In the genomic region with DNA sequence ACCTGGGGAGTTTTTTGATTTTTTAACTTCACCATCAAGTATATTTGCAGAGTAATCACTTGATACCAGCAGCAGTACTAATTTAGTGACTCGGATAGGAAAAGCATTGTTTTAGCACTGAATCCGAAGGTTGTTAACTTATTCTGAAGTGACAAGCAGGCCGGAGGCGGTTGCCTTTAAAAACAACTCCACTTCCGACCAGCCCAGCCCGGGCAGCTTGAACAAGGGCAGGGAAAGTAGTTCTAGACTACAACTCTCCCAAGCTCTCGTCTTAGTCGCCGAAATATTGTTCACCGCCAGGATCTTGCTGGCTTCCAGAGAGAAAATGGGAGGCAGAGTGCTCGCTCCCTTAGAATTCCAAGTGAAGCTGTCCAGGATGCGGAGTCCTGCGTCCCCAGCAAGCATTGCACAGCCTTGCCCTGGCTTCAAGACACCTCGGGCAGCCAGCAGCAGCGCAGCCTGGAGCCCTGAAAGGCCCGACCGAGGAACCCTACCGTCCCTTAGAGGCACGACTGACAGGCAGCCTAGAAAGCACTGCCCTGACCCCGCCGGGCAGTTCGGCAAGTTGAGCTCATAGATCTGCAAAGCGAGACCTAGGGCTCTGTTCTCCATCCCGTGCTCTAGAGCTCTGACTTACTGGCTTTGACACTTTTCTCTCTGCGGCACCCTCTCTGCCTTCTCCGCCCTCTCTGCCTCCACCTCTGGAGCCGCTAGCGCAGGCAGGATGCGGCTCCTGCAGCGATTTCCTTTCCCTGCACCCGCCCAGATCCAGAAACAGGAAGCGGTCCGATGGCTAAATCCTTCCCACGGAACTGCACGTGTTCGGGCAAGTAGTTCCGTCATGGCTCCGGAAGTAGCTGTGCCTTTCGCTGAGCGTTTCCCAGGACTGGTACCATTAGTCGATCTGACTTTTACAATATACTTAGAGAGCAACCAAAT, we compare ENCODE assay signal across 8 mouse cellular contexts. TPM values are rescaled to one million over a fixed set of nuclear protein-coding genes. Genes with fewer than 3 reads are reported as not detected.
A peak's percentile ranks its signal among the peaks of the same experiment; 100 is the strongest.
DNase-seq lines count a peak whose midpoint lies in the region; ATAC-seq lines count a peak whose summit lies in the region.

A gene (minus strand): TSS at position 786 of the 939 bp plus-strand sequence.

- peaks cover 10% of the 10 kb centered on the region for H3K4me1 ChIP-seq in hindbrain, embryonic 12.5 days

- 2% methylated on average over 41 of the region's 41 CpGs for WGBS in hindbrain, embryonic 12.5 days

- ATAC-seq in hindbrain, embryonic 12.5 days (ENCODE audit: low FRiP score): peak; percentile 97

- H3K27me3 ChIP-seq in hindbrain, embryonic 12.5 days: peaks cover 5% of the 10 kb centered on the region; the same call in 1 of the 2 replicates

- H3K4me2 ChIP-seq in hindbrain, embryonic 12.5 days (replicated peaks): peak within 1 kb of the TSS; percentile 89

- H3K9ac ChIP-seq in hindbrain, embryonic 12.5 days: peak within 1 kb of the TSS; percentile 90

- H3K36me3 ChIP-seq in hindbrain, embryonic 12.5 days: peaks cover 4% of the 10 kb centered on the region

- H3K4me3 ChIP-seq in hindbrain, embryonic 12.5 days: peak within 1 kb of the TSS; percentile 87

- H3K9me3 ChIP-seq in hindbrain, embryonic 12.5 days (replicated peaks): no peaks in the 10 kb centered on the region

- peak within 1 kb of the TSS; percentile 85 for H3K27ac ChIP-seq in hindbrain, embryonic 12.5 days

- peak; percentile 98 for DNase-seq in NIH3T3 (ENCODE audit: low read depth)
- peak; percentile 93 to 95 for DNase-seq in cerebellum, postnatal 10 days
- peak; percentile 83 to 92 for DNase-seq in frontal cortex, postnatal 10 days (ENCODE audit: low spot score in 2 of 2)
- DNase-seq in layer of hippocampus, postnatal 14 days (ENCODE audit: low spot score in 2 of 2): peak; percentile 94 to 96
- peak; percentile 96 for DNase-seq in lung, postnatal 14 days
- peak; percentile 96 for DNase-seq in retina, adult 2 months (ENCODE audit: low read depth, low spot score)
- DNase-seq in thymus, postnatal 36 days: peak; percentile 91 to 95

RNA-seq across cellular contexts. Expression of the gene that starts here (rescaled TPM):
- 21.2 and 25.3 TPM in 2 replicates for polyA plus RNA-seq in hindbrain, embryonic 12.5 days (2016; fragmentation: Nextera tagmentation; extraction: Ambion mirVana)
- total RNA-seq in layer of hippocampus, postnatal 14 days (2021): 10 to 100 TPM; 18.7 to 19.1 TPM

Comparison
In these comparisons a context has a peak if more than half of its experiments do, and no peak if none do; other contexts are left out.
1. Peak in every context shown above with its lines: DNase-seq, ATAC-seq, H3K4me3 ChIP-seq and H3K27ac ChIP-seq.